Mouse (Mus musculus): Measurements from ENCODE around the gene Ebna1bp2.

Ebna1bp2 gene

GRCm38 (mm10) chr4:118620279-118620966 is at the start of gene Ebna1bp2, which contains the start of gene Cfap57:
Gene Ebna1bp2, plus strand, starts transcription at chr4:118620799.
Gene Cfap57, minus strand, starts transcription at chr4:118620777.
- peak; percentile 91 to 94 for DNase-seq

- DNase-seq = no peak
Observed at GRCm38 (mm10) chr4:118571441-118571840, 49.2 kb upstream of the Ebna1bp2 start.

GRCm38 (mm10) chr4:118576097-118576496 is 44.5 kb upstream of the Ebna1bp2 start:
- peak; percentile 65 to 66 for DNase-seq

- peak; percentile 18 to 24 for DNase-seq
Observed at GRCm38 (mm10) chr4:118579313-118579712, 41.3 kb upstream of the Ebna1bp2 start.

GRCm38 (mm10) chr4:118581508-118581907 is 39.1 kb upstream of the Ebna1bp2 start:
- DNase-seq = no peak

- DNase-seq = no peak
Observed at GRCm38 (mm10) chr4:118582629-118583028, 38.0 kb upstream of the Ebna1bp2 start.

GRCm38 (mm10) chr4:118589053-118589732 is 31.4 kb upstream of the Ebna1bp2 start:
- no peak for DNase-seq

GRCm38 (mm10) chr4:118589733-118590130 is 30.9 kb upstream of the Ebna1bp2 start:
- DNase-seq = no peak

GRCm38 (mm10) chr4:118604065-118604464 is 16.5 kb upstream of the Ebna1bp2 start:
- no peak for DNase-seq

GRCm38 (mm10) chr4:118609836-118610235 is 10.8 kb upstream of the Ebna1bp2 start:
- no peak for DNase-seq

GRCm38 (mm10) chr4:118612619-118613018 is 8.0 kb upstream of the Ebna1bp2 start:
- peak; percentile 33 to 48 for DNase-seq

- DNase-seq = peak in 1 of 2 experiments; percentile 3
Observed at GRCm38 (mm10) chr4:118615412-118615811, 5.2 kb upstream of the Ebna1bp2 start.

GRCm38 (mm10) chr4:118620967-118621320 is 345 bp downstream of the Ebna1bp2 start:
- no peak for DNase-seq

GRCm38 (mm10) chr4:118621781-118622180 is 1.2 kb downstream of the Ebna1bp2 start:
- no peak for DNase-seq

GRCm38 (mm10) chr4:118630261-118630660 is 9.7 kb downstream of the Ebna1bp2 start:
- DNase-seq = no peak

- no peak for DNase-seq
Observed at GRCm38 (mm10) chr4:118642346-118643190, 22.0 kb downstream of the Ebna1bp2 start.

GRCm38 (mm10) chr4:118645234-118645633 is 24.6 kb downstream of the Ebna1bp2 start:
- peak; percentile 18 to 32 for DNase-seq

- no peak for DNase-seq
Observed at GRCm38 (mm10) chr4:118658652-118659051, 38.1 kb downstream of the Ebna1bp2 start, which contains the start of gene Olfr62. Gene Olfr62, plus strand, starts transcription at chr4:118658952.

All from lung, adult 18-20 months (tissue).